Mouse (Mus musculus): ENCODE data around the gene Flg. TPM values are rescaled to one million over a fixed set of nuclear protein-coding genes. Genes with fewer than 3 reads are reported as not detected.

The Flg gene
- polyA plus RNA-seq, 1 experiment, result not detected

DNA sequence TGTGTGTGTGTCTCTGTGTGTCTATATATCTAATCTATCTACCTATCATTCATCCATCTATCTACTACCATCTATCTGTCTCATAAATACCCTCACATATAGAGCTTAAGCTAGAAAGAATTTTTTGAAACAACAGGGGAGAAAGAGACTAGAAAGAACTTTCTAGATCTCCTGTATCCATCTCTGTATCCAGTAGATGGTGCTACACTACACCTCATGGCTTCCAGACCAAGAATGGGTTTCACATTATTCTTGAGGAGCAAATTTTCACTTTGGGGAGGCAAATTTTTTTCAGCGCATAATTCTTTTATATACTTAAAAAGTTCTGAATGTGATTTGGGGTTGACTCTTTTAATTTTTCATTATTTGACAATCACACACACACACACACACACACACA is 41.1 kb downstream of the Flg start:
- TF ChIP-seq POLR2A (IDR thresholded peaks at IDR 0.05; ENCODE audit: insufficient read depth, low read length) (no peak), CTCF (IDR thresholded peaks at IDR 0.05; ENCODE audit: low read depth, low read length) (no peak), EP300 (IDR thresholded peaks at IDR 0.05; ENCODE audit: insufficient read depth, low read depth, low read length) (no peak)
- no peaks in the 10 kb centered on the region for H3K9me3 ChIP-seq (replicated peaks; ENCODE audit: control insufficient read depth, insufficient read depth, low read length, poor library complexity, severe bottlenecking)
- H3K4me1 ChIP-seq (ENCODE audit: control insufficient read depth, insufficient read depth, low read length), result no peaks in the 10 kb centered on the region
- no peak overlapping the region for H3K27ac ChIP-seq (ENCODE audit: insufficient read depth, low read length)
- no peaks in the 10 kb centered on the region for H3K36me3 ChIP-seq (ENCODE audit: control insufficient read depth, insufficient read depth, low read length, poor library complexity, severe bottlenecking)
- no peak overlapping the region for H3K4me3 ChIP-seq (ENCODE audit: low read depth, low read length)
- no peak overlapping the region for H3K9ac ChIP-seq (ENCODE audit: low read depth, poor library complexity, severe bottlenecking)
- no peaks in the 10 kb centered on the region for H3K27me3 ChIP-seq (ENCODE audit: control insufficient read depth, insufficient read depth, low read length, poor library complexity, severe bottlenecking)

DNA sequence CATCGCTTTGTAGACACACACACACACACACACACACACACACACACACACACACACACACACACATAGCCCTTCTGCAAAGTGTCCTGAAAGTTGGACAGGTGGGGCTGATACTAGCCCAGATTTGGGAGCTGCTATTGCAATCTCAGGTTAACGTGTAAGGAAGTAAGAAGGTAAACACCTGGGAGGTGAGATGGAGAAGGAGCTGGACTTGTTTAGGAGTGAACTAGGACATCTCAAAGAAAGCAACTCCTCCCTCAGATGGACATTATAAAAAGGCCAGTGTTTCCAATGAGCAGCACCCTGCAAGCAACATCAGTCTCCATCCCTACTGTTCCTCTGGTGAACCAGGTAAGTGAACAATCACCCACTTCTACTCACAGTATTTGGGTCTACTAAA is 46.1 kb downstream of the Flg start, which contains the start of gene Hrnr:
TSS of gene Hrnr (plus strand) at position 301 of the 400 bp plus-strand sequence.
- TF ChIP-seq POLR2A (IDR thresholded peaks at IDR 0.05; ENCODE audit: insufficient read depth, low read length) (no peak), CTCF (IDR thresholded peaks at IDR 0.05; ENCODE audit: low read depth, low read length) (no peak), EP300 (IDR thresholded peaks at IDR 0.05; ENCODE audit: insufficient read depth, low read depth, low read length) (no peak)
- no peak within 1 kb of the TSS for H3K4me3 ChIP-seq (ENCODE audit: low read depth, low read length)

DNA sequence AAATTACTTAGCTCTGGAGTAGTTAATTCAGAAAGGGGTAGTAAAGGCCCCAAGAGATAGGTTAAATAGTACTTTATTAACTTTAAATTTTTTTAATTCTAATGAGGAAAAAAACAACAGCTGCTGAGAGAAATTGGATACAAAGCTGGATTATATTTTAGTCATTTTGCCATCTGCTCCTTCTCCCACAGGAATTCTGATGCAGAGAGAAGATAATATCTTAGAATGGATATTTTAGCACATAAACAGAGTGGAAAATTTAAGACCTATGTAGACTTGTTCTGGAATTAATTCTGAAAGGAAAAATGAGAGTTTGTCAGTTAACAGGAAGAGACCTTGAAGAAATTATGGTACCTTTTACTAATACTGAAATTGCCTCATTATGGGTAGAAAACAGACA is 64.4 kb downstream of the Flg start:
- TF ChIP-seq EP300 (IDR thresholded peaks at IDR 0.05; ENCODE audit: insufficient read depth, low read depth, low read length) (no peak), CTCF (IDR thresholded peaks at IDR 0.05; ENCODE audit: low read depth, low read length) (no peak), POLR2A (IDR thresholded peaks at IDR 0.05; ENCODE audit: insufficient read depth, low read length) (no peak)
- H3K36me3 ChIP-seq (ENCODE audit: control insufficient read depth, insufficient read depth, low read length, poor library complexity, severe bottlenecking), result no peaks in the 10 kb centered on the region
- H3K9ac ChIP-seq (ENCODE audit: low read depth, poor library complexity, severe bottlenecking), result no peak overlapping the region
- H3K4me1 ChIP-seq (ENCODE audit: control insufficient read depth, insufficient read depth, low read length), result no peaks in the 10 kb centered on the region
- H3K9me3 ChIP-seq (replicated peaks; ENCODE audit: control insufficient read depth, insufficient read depth, low read length, poor library complexity, severe bottlenecking), result no peaks in the 10 kb centered on the region
- no peaks in the 10 kb centered on the region for H3K27me3 ChIP-seq (ENCODE audit: control insufficient read depth, insufficient read depth, low read length, poor library complexity, severe bottlenecking)
- H3K27ac ChIP-seq (ENCODE audit: insufficient read depth, low read length), result no peak overlapping the region
- H3K4me3 ChIP-seq (ENCODE audit: low read depth, low read length), result no peak overlapping the region

More for the DNA sequence above, 46.1 kb downstream of the Flg start, which contains the start of gene Hrnr:
- no peaks in the 10 kb centered on the region for H3K27me3 ChIP-seq (ENCODE audit: control insufficient read depth, insufficient read depth, low read length, poor library complexity, severe bottlenecking)
- no peaks in the 10 kb centered on the region for H3K9me3 ChIP-seq (replicated peaks; ENCODE audit: control insufficient read depth, insufficient read depth, low read length, poor library complexity, severe bottlenecking)
- no peaks in the 10 kb centered on the region for H3K4me1 ChIP-seq (ENCODE audit: control insufficient read depth, insufficient read depth, low read length)
- no peaks in the 10 kb centered on the region; the same call in 1 of the 2 replicates for H3K36me3 ChIP-seq (ENCODE audit: control insufficient read depth, insufficient read depth, low read length, poor library complexity, severe bottlenecking)
- H3K9ac ChIP-seq (ENCODE audit: low read depth, poor library complexity, severe bottlenecking), result no peak within 1 kb of the TSS
- no peak within 1 kb of the TSS for H3K27ac ChIP-seq (ENCODE audit: insufficient read depth, low read length)

DNA sequence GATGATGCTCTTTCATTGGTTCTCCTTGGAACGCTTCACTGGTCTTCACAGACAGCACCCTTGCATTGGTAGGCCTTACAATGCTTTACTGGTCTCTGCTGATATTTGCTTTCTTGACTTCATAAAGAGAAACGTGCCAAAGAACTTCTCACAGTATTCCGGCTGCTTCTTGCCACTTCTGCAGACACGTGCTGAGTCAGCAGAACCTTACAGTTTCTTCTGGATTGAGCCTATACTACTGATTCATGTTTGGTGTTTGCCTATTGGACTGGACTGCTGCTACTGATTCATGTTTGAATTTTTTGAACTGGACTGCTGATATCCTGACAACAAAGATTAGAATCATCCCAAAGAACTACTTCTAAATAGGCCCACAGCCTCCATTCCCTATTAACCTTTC is 66.7 kb downstream of the Flg start:
- H3K36me3 ChIP-seq (ENCODE audit: control insufficient read depth, insufficient read depth, low read length, poor library complexity, severe bottlenecking), result no peaks in the 10 kb centered on the region
- TF ChIP-seq POLR2A (IDR thresholded peaks at IDR 0.05; ENCODE audit: insufficient read depth, low read length) (no peak), EP300 (IDR thresholded peaks at IDR 0.05; ENCODE audit: insufficient read depth, low read depth, low read length) (no peak), CTCF (IDR thresholded peaks at IDR 0.05; ENCODE audit: low read depth, low read length) (no peak)
- no peaks in the 10 kb centered on the region for H3K27me3 ChIP-seq (ENCODE audit: control insufficient read depth, insufficient read depth, low read length, poor library complexity, severe bottlenecking)
- H3K9me3 ChIP-seq (replicated peaks; ENCODE audit: control insufficient read depth, insufficient read depth, low read length, poor library complexity, severe bottlenecking), result no peaks in the 10 kb centered on the region
- no peaks in the 10 kb centered on the region for H3K4me1 ChIP-seq (ENCODE audit: control insufficient read depth, insufficient read depth, low read length)
- no peak overlapping the region for H3K9ac ChIP-seq (ENCODE audit: low read depth, poor library complexity, severe bottlenecking)
- no peak overlapping the region for H3K27ac ChIP-seq (ENCODE audit: insufficient read depth, low read length)
- H3K4me3 ChIP-seq (ENCODE audit: low read depth, low read length), result no peak overlapping the region

Other genes starting within 250 kb of the Flg start
- not detected in 2 replicates for gene Gm4858, start 204.7 kb upstream of the Flg start, polyA plus RNA-seq (2011; ENCODE audit: insufficient read depth, insufficient read length, low read depth, missing spikeins)
- not detected in 2 replicates for gene Crnn, start 128.7 kb upstream of the Flg start, polyA plus RNA-seq (2011; ENCODE audit: insufficient read depth, insufficient read length, low read depth, missing spikeins)
- not detected in 2 replicates for gene Flg2, start 76.2 kb upstream of the Flg start, polyA plus RNA-seq (2011; ENCODE audit: insufficient read depth, insufficient read length, low read depth, missing spikeins)
- gene Hrnr, start 46.2 kb downstream of the Flg start, polyA plus RNA-seq (2011; ENCODE audit: insufficient read depth, insufficient read length, low read depth, missing spikeins), result not detected in 2 replicates
- not detected in 2 replicates for gene Rptn, start 120.2 kb downstream of the Flg start, polyA plus RNA-seq (2011; ENCODE audit: insufficient read depth, insufficient read length, low read depth, missing spikeins)
- 1.3 and 1.6 TPM in 2 replicates for gene Tchh, start 168.8 kb downstream of the Flg start, polyA plus RNA-seq (2011; ENCODE audit: insufficient read depth, insufficient read length, low read depth, missing spikeins)
- gene Tchhl1, start 195.2 kb downstream of the Flg start, polyA plus RNA-seq (2011; ENCODE audit: insufficient read depth, insufficient read length, low read depth, missing spikeins), result not detected in 2 replicates
- 661 and 677 TPM in 2 replicates for gene S100a11, start 247.0 kb downstream of the Flg start, polyA plus RNA-seq (2011; ENCODE audit: insufficient read depth, insufficient read length, low read depth, missing spikeins)

Measured in ES-Bruce4 (cell line).